Mouse (Mus musculus) forebrain, postnatal 0 days (tissue): ENCODE measurements around the gene Lifr. TPM values are rescaled to one million over a fixed set of nuclear protein-coding genes. Genes with fewer than 3 reads are reported as not detected.

Experiments
- ATAC-seq: fragments of 200-750 bp; cut with Nextera tagmentation; 2 replicates; pipeline ENCODE4 v1.8.0; 2017; ENCODE audit warnings: mild to moderate bottlenecking, moderate library complexity
- DNase-seq: peaks from one replicate; pipeline ENCODE4 v3.0.0-alpha.2; 2015
- H3K27ac ChIP-seq: fragments of 300-500 bp; sonication (generic); 2 replicates; pipeline ENCODE4 v1.5.1; 2014; ENCODE audit warnings: low read depth, mild to moderate bottlenecking, antibody characterized with exemption, low read length, moderate library complexity, mixed read lengths
- H3K27me3 ChIP-seq: fragments of 300-500 bp; sonication (generic); 2 replicates; pipeline ENCODE4 v1.6.1; 2014; ENCODE audit warnings: mild to moderate bottlenecking, low read length, mixed read lengths; ENCODE audit not compliant: insufficient read depth
- H3K36me3 ChIP-seq: fragments of 300-500 bp; sonication (generic); 2 replicates; pipeline ENCODE4 v1.6.1; 2014; ENCODE audit warnings: mild to moderate bottlenecking, moderate library complexity; ENCODE audit not compliant: insufficient read depth
- H3K4me1 ChIP-seq: fragments of 300-500 bp; sonication (generic); 2 replicates; pipeline ENCODE4 v1.6.1; 2014; ENCODE audit warnings: antibody characterized with exemption; ENCODE audit not compliant: insufficient read depth
- H3K4me2 ChIP-seq: fragments of 300-500 bp; sonication (generic); 2 replicates; pipeline ENCODE4 v1.6.1; 2014; ENCODE audit warnings: low read depth, mild to moderate bottlenecking, moderate library complexity
- H3K4me3 ChIP-seq: fragments of 300-500 bp; sonication (generic); 2 replicates; pipeline ENCODE4 v1.5.1; 2014; ENCODE audit warnings: low read depth, low read length, mixed read lengths
- H3K9ac ChIP-seq: fragments of 300-500 bp; sonication (generic); 2 replicates; pipeline ENCODE4 v1.6.1; 2014; ENCODE audit warnings: mild to moderate bottlenecking
- H3K9me3 ChIP-seq: fragments of 300-500 bp; sonication (generic); 2 replicates; pipeline ENCODE4 v1.6.1; 2016; ENCODE audit warnings: low read length
- CTCF ChIP-seq: sonication (generic); IDR thresholded peaks from 2 replicates; pipeline ENCODE4 v1.5.1; 2016; ENCODE audit warnings: antibody characterized with exemption, control low read depth, low read depth
- WGBS: fragments of 180-500 bp; shearing (Covaris S2); extraction: QIAGEN DNeasy Blood & Tissue Kit; methylation state at CpG from one replicate; pipeline ENCODE4 v1.1.7; 2014; 5-methylcytosine and 5-hydroxymethylcytosine counted together
- polyA plus RNA-seq: library from polyadenylated mRNA; unstranded; fragments of >200 nt; fragmentation: Nextera tagmentation; extraction: Ambion mirVana; gene quantifications from 2 replicates; pipeline ENCODE4 v1.2.1, GENCODE M21; 2015
- total RNA-seq: library from RNA; depleted of rRNA; stranded (reverse); fragments of >200 nt; gene quantifications from 2 replicates; pipeline ENCODE4 v1.2.3, GENCODE M21; 2014

The Lifr gene
- total and polyA plus RNA-seq, 2 experiments from 2014 or later = 6.8 to 26.1 TPM

GRCm38 (mm10) chr15:7080916-7081626, 9.3 kb upstream of the Lifr start:
- Histone ChIP-seq H3K4me2 (no peak overlapping the region), H3K9ac (no peak overlapping the region), H3K36me3 (no peaks in the 10 kb centered on the region), H3K4me1 (no peaks in the 10 kb centered on the region), H3K9me3 (no peaks in the 10 kb centered on the region), H3K4me3 (no peak overlapping the region), H3K27me3 (no peaks in the 10 kb centered on the region; the same call in 1 of the 2 replicates), H3K27ac (no peak overlapping the region)
- 73% methylated on average over 15 of the region's 15 CpGs for WGBS
- no peak for TF ChIP-seq CTCF
- ATAC-seq (no peak), DNase-seq (no peak)

DNA sequence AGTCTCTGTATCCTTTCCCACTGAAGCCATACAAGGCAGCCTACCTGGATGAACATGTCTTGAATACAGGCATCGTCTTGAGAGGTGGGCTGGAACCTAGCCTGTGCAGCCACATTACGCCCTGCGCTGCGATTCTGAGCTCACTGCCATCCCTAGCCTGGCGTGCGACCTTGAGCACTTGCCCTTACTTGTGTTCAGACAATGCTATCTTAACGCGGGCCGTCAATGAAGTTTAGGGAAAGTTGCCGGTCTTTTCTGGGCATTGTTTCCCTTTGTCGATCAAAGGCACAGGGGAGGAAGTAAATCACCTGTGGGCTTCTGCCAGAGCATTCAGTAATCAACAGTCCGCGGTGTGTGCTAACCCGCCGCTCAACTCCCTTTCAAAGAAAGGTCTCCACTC, 8.6 kb upstream of the Lifr start:
- H3K27ac ChIP-seq = no peak overlapping the region
- no peaks in the 10 kb centered on the region for H3K4me1 ChIP-seq
- H3K9me3 ChIP-seq = no peaks in the 10 kb centered on the region
- H3K4me3 ChIP-seq = no peak overlapping the region
- no peak overlapping the region for H3K9ac ChIP-seq
- H3K27me3 ChIP-seq = no peaks in the 10 kb centered on the region; the same call in 1 of the 2 replicates
- no peak for ATAC-seq
- DNase-seq = no peak
- no peak overlapping the region for H3K4me2 ChIP-seq
- no peaks in the 10 kb centered on the region for H3K36me3 ChIP-seq
- no peak for TF ChIP-seq CTCF
- 47% methylated on average over 15 of the region's 15 CpGs for WGBS

DNA sequence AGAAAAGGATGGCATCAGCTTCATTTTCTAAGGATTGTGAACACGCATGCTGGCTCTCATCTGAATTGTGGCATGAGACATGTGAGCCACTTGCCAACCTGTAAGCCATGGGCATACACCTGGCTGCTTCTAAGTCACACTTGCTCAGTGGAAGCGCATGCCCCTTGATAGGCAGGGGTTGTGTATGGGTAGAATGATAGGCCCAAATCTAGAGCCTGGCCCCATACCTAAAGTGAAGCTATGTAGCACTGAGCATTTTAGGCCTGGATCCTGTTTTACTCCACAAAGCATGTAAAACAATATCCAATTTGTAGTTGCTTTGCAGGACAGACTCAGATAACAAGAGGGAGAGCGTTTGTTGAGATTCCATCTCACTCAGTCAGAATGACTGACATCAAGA, 7.5 kb upstream of the Lifr start:
- no peaks in the 10 kb centered on the region for H3K4me1 ChIP-seq
- no peak for TF ChIP-seq CTCF
- H3K27me3 ChIP-seq = no peaks in the 10 kb centered on the region; the same call in 1 of the 2 replicates
- ATAC-seq (no peak), DNase-seq (no peak)
- no peak overlapping the region for H3K4me3 ChIP-seq
- no peak overlapping the region for H3K4me2 ChIP-seq
- no peak overlapping the region for H3K27ac ChIP-seq
- no peak overlapping the region for H3K9ac ChIP-seq
- 90% methylated on average over 3 of the region's 3 CpGs for WGBS
- no peaks in the 10 kb centered on the region for H3K36me3 ChIP-seq
- no peaks in the 10 kb centered on the region for H3K9me3 ChIP-seq

GRCm38 (mm10) chr15:7084780-7085497, 5.5 kb upstream of the Lifr start:
- ATAC-seq (peak; percentile 69), DNase-seq (no peak)
- Histone ChIP-seq H3K4me1 (no peaks in the 10 kb centered on the region), H3K9ac (no peak overlapping the region), H3K27me3 (no peaks in the 10 kb centered on the region; the same call in 1 of the 2 replicates), H3K9me3 (no peaks in the 10 kb centered on the region), H3K4me2 (no peak overlapping the region), H3K36me3 (no peaks in the 10 kb centered on the region), H3K4me3 (no peak overlapping the region), H3K27ac (no peak overlapping the region)
- TF ChIP-seq CTCF = no peak
- WGBS = 37% methylated on average over 8 of the region's 8 CpGs

GRCm38 (mm10) chr15:7088691-7089090, 1.7 kb upstream of the Lifr start:
- H3K4me2 ChIP-seq = no peak overlapping the region
- ATAC-seq = no peak
- TF ChIP-seq CTCF = no peak

DNA sequence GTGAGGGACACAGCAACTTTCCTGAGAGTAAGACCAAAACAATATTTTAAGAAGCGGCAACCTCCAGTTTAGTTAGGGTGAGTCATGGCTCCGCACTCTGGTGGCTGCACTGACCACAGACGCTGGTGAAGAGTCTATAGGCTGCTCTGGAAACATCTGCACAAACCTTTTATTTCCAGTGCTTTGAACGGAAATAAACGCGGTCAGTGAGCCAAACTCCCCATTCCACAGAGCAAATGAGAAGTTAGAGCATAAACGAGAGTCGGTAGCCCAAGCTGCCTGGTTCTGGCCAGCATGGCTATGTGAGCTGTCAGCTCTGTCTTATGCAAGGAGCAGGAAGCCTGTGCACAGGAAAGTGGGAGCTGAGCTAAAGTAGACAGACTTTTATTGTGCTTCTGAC, 1.9 kb downstream of the Lifr start:
- TF ChIP-seq CTCF = no peak
- Histone ChIP-seq H3K4me3 (no peak overlapping the region), H3K36me3 (no peaks in the 10 kb centered on the region), H3K4me1 (no peaks in the 10 kb centered on the region), H3K27me3 (no peaks in the 10 kb centered on the region), H3K4me2 (no peak overlapping the region), H3K27ac (no peak overlapping the region), H3K9me3 (no peaks in the 10 kb centered on the region), H3K9ac (no peak overlapping the region)
- no peak for ATAC-seq
- WGBS = 35% methylated on average over 8 of the region's 8 CpGs
- DNase-seq = no peak

More at GRCm38 (mm10) chr15:7088691-7089090, 1.7 kb upstream of the Lifr start:
- WGBS = 47% methylated on average over 2 of the region's 2 CpGs
- no peak for DNase-seq
- Histone ChIP-seq H3K4me1 (no peaks in the 10 kb centered on the region), H3K36me3 (no peaks in the 10 kb centered on the region), H3K9me3 (no peaks in the 10 kb centered on the region), H3K9ac (no peak overlapping the region), H3K27me3 (no peaks in the 10 kb centered on the region; the same call in 1 of the 2 replicates), H3K27ac (no peak overlapping the region), H3K4me3 (no peak overlapping the region)

- WGBS = 71% methylated on average over 1 of the region's 1 CpGs
- H3K27me3 ChIP-seq = no peaks in the 10 kb centered on the region
- no peak overlapping the region for H3K4me3 ChIP-seq
- ATAC-seq (no peak), DNase-seq (no peak)
- no peaks in the 10 kb centered on the region for H3K36me3 ChIP-seq
- no peaks in the 10 kb centered on the region for H3K9me3 ChIP-seq
- no peaks in the 10 kb centered on the region for H3K4me1 ChIP-seq
- H3K27ac ChIP-seq = no peak overlapping the region
- H3K4me2 ChIP-seq = no peak overlapping the region
- H3K9ac ChIP-seq = no peak overlapping the region
- TF ChIP-seq CTCF = no peak
Measured at GRCm38 (mm10) chr15:7099406-7099805, 9.0 kb downstream of the Lifr start.
